Mouse (Mus musculus): ENCODE measurements around the gene Myo1b. TPM values are rescaled to one million over a fixed set of nuclear protein-coding genes. Genes with fewer than 3 reads are reported as not detected.

Gene Myo1b
- polyA plus RNA-seq, 1 experiment, result 2.6 TPM

GRCm38 (mm10) chr1:51897160-51897572, 18.7 kb downstream of the Myo1b start:
- no peak overlapping the region for H3K4me3 ChIP-seq (ENCODE audit: low read depth, low read length)
- no peaks in the 10 kb centered on the region for H3K36me3 ChIP-seq (ENCODE audit: control insufficient read depth, insufficient read depth, low read length)
- WGBS, result 75% methylated on average over 6 of the region's 6 CpGs
- H3K27ac ChIP-seq (ENCODE audit: insufficient read depth, low read depth, low read length), result no peak overlapping the region
- H3K4me1 ChIP-seq (ENCODE audit: control insufficient read depth, insufficient read depth, insufficient read length, low read length), result no peaks in the 10 kb centered on the region; the same call in 1 of the 2 replicates
- H3K27me3 ChIP-seq (ENCODE audit: control insufficient read depth, insufficient read depth, low read length), result no peaks in the 10 kb centered on the region
- TF ChIP-seq POLR2A (IDR thresholded peaks at IDR 0.05; ENCODE audit: low read depth, low read length), result no peak

DNA sequence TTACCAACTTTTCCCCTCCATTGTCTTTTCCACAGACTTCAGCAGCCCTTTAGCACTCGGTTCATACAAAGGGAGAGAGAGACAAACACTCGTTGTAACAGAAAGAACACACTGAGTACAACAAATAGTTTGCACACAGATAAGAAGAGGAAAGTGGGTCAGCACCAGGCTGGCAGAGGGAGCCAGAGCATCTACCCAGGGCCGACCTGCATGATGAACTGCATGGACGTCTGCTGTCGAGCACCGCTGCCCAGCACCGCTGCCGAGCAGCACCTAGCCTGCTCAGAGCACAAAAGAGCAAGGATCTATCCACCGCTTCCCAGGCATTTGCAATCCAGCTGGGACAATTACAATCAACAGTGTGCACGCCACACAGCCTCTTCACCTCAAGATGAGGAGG, 19.9 kb downstream of the Myo1b start:
- H3K36me3 ChIP-seq (ENCODE audit: control insufficient read depth, insufficient read depth, low read length), result no peaks in the 10 kb centered on the region
- no peaks in the 10 kb centered on the region for H3K27me3 ChIP-seq (ENCODE audit: control insufficient read depth, insufficient read depth, low read length)
- no peak overlapping the region for H3K4me3 ChIP-seq (ENCODE audit: low read depth, low read length)
- H3K27ac ChIP-seq (ENCODE audit: insufficient read depth, low read depth, low read length), result no peak overlapping the region
- no peak for TF ChIP-seq CTCF (IDR thresholded peaks at IDR 0.05; ENCODE audit: extremely low read depth, insufficient read length, insufficient replicate concordance, low read depth, low read length)
- 73% methylated on average over 10 of the region's 10 CpGs for WGBS
- no peaks in the 10 kb centered on the region; the same call in 1 of the 2 replicates for H3K4me1 ChIP-seq (ENCODE audit: control insufficient read depth, insufficient read depth, insufficient read length, low read length)

DNA sequence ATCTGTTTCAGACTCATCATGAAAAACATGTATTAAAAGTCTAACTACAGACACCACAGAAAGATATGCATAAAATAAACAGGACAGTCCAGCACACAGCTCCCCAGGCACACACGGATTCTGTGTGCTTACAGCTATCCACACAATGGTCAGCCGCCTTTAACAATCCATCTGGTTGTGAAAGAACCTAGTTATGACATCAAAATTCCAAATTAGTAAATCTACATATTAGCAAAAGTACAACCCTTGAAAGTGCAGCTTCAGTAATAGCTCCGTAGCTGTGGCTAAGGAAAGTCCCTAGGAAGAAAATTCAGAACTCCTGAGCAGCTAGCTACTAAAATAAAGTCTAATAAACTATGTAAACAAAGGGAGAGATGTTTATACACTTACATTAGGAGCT, 21.1 kb downstream of the Myo1b start:
- Histone ChIP-seq H3K36me3 (ENCODE audit: control insufficient read depth, insufficient read depth, low read length) (no peaks in the 10 kb centered on the region), H3K27ac (ENCODE audit: insufficient read depth, low read depth, low read length) (no peak overlapping the region), H3K4me1 (ENCODE audit: control insufficient read depth, insufficient read depth, insufficient read length, low read length) (no peaks in the 10 kb centered on the region; the same call in 1 of the 2 replicates), H3K27me3 (ENCODE audit: control insufficient read depth, insufficient read depth, low read length) (no peaks in the 10 kb centered on the region), H3K4me3 (ENCODE audit: low read depth, low read length) (no peak overlapping the region)
- 67% methylated on average over 3 of the region's 3 CpGs for WGBS
- no peak for TF ChIP-seq POLR2A (IDR thresholded peaks at IDR 0.05; ENCODE audit: low read depth, low read length)
- TF ChIP-seq CTCF (IDR thresholded peaks at IDR 0.05; ENCODE audit: extremely low read depth, insufficient read length, insufficient replicate concordance, low read depth, low read length), result no peak

DNA sequence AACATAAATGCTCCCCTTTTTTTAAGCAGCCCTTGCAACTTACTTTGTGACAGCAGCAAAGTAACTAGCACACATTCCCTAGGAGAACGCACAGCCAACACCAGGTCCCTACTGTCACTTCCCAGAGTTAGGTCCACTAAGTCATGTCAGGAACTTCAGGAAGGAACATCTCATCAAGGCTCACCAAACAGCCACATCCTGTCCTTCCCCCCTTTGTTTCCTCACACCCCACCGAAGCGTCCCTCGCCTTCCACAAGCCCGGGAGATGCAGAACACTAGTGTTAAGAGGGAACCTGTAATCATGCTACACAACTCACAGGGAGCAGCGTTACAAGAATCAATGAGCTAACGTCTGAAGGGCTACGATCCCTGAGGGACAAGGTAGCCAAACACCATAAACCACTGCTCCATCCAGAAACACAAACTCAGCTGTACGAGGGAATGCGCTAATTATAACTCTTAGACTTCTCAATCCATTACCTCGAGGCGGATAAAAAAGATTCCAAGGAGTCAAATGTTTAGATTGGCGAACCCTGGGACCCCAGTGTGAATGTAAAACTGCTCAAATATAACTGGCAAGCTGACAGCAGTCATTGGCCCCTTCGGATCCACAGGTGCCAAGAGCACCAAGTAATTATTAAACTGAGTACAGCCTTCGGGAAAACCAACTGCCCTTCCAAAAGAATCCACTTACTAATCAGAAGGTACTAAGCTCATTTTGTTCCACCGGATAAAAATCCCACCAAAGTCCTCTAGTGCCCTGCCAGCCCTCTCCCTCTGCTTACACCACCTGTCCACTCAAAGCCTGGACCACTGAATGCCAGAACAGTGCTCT, 22.1 kb downstream of the Myo1b start:
- WGBS, result 55% methylated on average over 16 of the region's 16 CpGs
- H3K36me3 ChIP-seq (ENCODE audit: control insufficient read depth, insufficient read depth, low read length), result no peaks in the 10 kb centered on the region
- no peaks in the 10 kb centered on the region for H3K27me3 ChIP-seq (ENCODE audit: control insufficient read depth, insufficient read depth, low read length)
- no peaks in the 10 kb centered on the region; the same call in 1 of the 2 replicates for H3K4me1 ChIP-seq (ENCODE audit: control insufficient read depth, insufficient read depth, insufficient read length, low read length)
- H3K4me3 ChIP-seq (ENCODE audit: low read depth, low read length), result no peak overlapping the region
- no peak overlapping the region for H3K27ac ChIP-seq (ENCODE audit: insufficient read depth, low read depth, low read length)
- TF ChIP-seq CTCF (IDR thresholded peaks at IDR 0.05; ENCODE audit: extremely low read depth, insufficient read length, insufficient replicate concordance, low read depth, low read length) (no peak), POLR2A (IDR thresholded peaks at IDR 0.05; ENCODE audit: low read depth, low read length) (no peak)

DNA sequence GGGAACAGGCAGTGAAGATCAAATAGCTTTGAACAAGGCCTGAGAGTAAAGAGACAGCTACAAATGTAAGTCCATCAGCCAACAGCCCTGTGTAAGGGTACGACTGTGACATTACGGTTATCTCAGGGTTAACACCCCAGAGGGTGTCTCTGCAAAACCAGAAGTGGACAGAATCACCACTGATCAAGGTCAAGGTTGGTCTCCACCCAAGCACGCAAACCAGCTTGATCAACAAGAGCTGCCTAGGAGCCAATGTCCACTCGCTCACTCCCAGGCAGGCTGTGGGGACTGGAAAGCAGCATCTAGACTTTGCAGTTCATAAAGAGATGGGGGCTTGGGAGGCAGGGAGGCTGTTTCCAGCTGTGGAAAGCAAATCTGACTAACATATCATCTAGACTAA, 23.9 kb downstream of the Myo1b start:
- Histone ChIP-seq H3K4me1 (ENCODE audit: control insufficient read depth, insufficient read depth, insufficient read length, low read length) (no peaks in the 10 kb centered on the region; the same call in 1 of the 2 replicates), H3K4me3 (ENCODE audit: low read depth, low read length) (no peak overlapping the region), H3K36me3 (ENCODE audit: control insufficient read depth, insufficient read depth, low read length) (no peaks in the 10 kb centered on the region), H3K27ac (ENCODE audit: insufficient read depth, low read depth, low read length) (no peak overlapping the region), H3K27me3 (ENCODE audit: control insufficient read depth, insufficient read depth, low read length) (no peaks in the 10 kb centered on the region)
- TF ChIP-seq CTCF (IDR thresholded peaks at IDR 0.05; ENCODE audit: extremely low read depth, insufficient read length, insufficient replicate concordance, low read depth, low read length) (no peak), POLR2A (IDR thresholded peaks at IDR 0.05; ENCODE audit: low read depth, low read length) (no peak)
- 87% methylated on average over 4 of the region's 4 CpGs for WGBS

GRCm38 (mm10) chr1:51888046-51888813, 27.6 kb downstream of the Myo1b start:
- Histone ChIP-seq H3K27ac (ENCODE audit: insufficient read depth, low read depth, low read length) (no peak overlapping the region), H3K36me3 (ENCODE audit: control insufficient read depth, insufficient read depth, low read length) (no peaks in the 10 kb centered on the region), H3K4me1 (ENCODE audit: control insufficient read depth, insufficient read depth, insufficient read length, low read length) (peaks cover 5% of the 10 kb centered on the region; the same call in 1 of the 2 replicates), H3K4me3 (ENCODE audit: low read depth, low read length) (no peak overlapping the region), H3K27me3 (ENCODE audit: control insufficient read depth, insufficient read depth, low read length) (no peaks in the 10 kb centered on the region)
- 87% methylated on average over 9 of the region's 9 CpGs for WGBS
- TF ChIP-seq CTCF (IDR thresholded peaks at IDR 0.05; ENCODE audit: extremely low read depth, insufficient read length, insufficient replicate concordance, low read depth, low read length) (no peak), POLR2A (IDR thresholded peaks at IDR 0.05; ENCODE audit: low read depth, low read length) (no peak)

DNA sequence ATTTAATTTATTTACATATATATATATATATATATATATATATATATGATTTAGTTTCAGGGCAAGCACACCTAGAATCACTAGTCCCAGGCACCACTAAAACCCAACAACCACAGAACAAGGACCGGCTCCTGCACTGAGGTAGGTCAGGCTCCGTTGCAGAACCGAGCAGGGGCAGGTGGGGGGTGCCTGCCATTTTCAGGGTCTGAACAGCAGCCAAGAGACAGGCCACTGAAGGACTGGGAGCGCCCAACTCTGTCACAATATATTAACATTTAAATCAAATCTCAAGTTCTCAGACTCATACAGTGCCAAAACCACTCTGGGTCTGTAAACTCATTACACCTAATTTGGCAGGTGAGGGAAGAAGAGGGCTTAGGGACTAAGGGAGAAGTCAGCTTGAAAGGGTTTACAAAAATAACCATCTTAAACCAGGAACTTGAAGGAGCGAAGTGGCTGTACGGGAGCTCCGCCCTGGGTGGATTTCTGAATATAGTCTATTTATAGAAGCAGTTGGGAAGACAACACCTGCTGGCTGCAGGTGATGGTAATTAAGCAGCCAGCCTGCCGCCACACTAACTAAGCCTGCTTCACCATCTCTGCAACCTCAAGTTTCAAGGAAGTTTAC, 30.4 kb downstream of the Myo1b start:
- Histone ChIP-seq H3K36me3 (ENCODE audit: control insufficient read depth, insufficient read depth, low read length) (no peaks in the 10 kb centered on the region), H3K4me3 (ENCODE audit: low read depth, low read length) (no peak overlapping the region), H3K27me3 (ENCODE audit: control insufficient read depth, insufficient read depth, low read length) (no peaks in the 10 kb centered on the region), H3K4me1 (ENCODE audit: control insufficient read depth, insufficient read depth, insufficient read length, low read length) (0 out of 2 replicates have a peak, but pooled peaks cover 5% of the 10 kb centered on the region), H3K27ac (ENCODE audit: insufficient read depth, low read depth, low read length) (no peak overlapping the region)
- 40% methylated on average over 8 of the region's 8 CpGs for WGBS
- TF ChIP-seq POLR2A (IDR thresholded peaks at IDR 0.05; ENCODE audit: low read depth, low read length), result no peak
- no peak for TF ChIP-seq CTCF (IDR thresholded peaks at IDR 0.05; ENCODE audit: extremely low read depth, insufficient read length, insufficient replicate concordance, low read depth, low read length)
